Comparison of ENCODE assay signal across 8 mouse cellular contexts in the genomic region with DNA sequence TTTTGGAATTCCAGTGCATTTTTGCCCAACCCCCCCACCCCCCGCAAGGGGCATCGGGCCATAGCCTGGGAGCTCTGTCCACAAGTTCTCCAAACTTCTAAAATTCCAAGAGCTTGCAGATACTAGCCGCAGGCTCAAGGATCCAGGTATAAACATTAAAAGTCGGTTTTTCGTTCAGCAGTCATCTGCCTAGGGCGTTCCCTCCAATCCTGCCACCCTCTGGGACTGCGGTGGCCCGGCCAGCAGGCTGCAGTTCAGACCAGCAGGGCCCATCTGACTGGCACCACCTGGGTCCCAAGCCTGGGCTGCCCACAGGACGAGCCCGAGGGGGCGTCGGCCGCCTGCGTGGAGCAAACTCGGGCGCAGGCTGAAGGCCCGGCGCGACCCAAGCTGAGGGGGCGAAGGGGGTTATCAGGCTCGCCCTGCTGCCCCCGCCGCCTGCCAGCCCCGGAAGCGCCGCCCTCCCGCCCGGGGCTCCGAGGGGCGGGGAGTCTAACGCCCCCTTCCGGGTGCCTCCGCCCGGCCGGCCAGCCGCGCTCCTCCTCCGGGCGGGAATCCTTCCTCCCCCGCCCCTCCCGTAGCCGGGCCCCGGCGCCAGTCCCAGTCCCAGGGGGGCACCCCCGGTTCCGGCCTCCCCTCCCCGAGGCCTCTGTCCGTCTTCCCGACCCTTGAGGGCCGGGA. TPM values are rescaled to one million over a fixed set of nuclear protein-coding genes. Genes with fewer than 3 reads are reported as not detected.
A peak's percentile ranks its signal among the peaks of the same experiment; 100 is the strongest.
DNase-seq lines count a peak whose midpoint lies in the region; ATAC-seq and TF ChIP-seq lines count a peak whose summit lies in the region.

No protein-coding gene starts in this region.

- no peaks in the 10 kb centered on the region for H3K27me3 ChIP-seq in CH12.LX (replicated peaks)
- H3K27me3 ChIP-seq in embryonic facial prominence, embryonic 14.5 days (replicated peaks; ENCODE audit: control insufficient read depth, insufficient read depth, low read length): no peaks in the 10 kb centered on the region
- H3K27me3 ChIP-seq in kidney, embryonic 15.5 days: no peaks in the 10 kb centered on the region
- H3K27me3 ChIP-seq in liver, postnatal 0 days (ENCODE audit: insufficient read depth, low read length): no peaks in the 10 kb centered on the region
- no peaks in the 10 kb centered on the region for H3K27me3 ChIP-seq in neural tube, embryonic 15.5 days (replicated peaks)

- no peak for TF ChIP-seq RAD21 in CH12.LX (IDR thresholded peaks at IDR 0.05; ENCODE audit: low read depth, low read length)

- peaks cover 0 to 24% of the 10 kb centered on the region in 2 experiments for H3K36me3 ChIP-seq in CH12.LX (replicated peaks in 1 of 2; ENCODE audit: control insufficient read depth in 1 of 2, insufficient read depth in 1 of 2, low read length in 1 of 2)
- H3K36me3 ChIP-seq in embryonic facial prominence, embryonic 14.5 days (ENCODE audit: control insufficient read depth, insufficient read depth, low read length): no peaks in the 10 kb centered on the region
- H3K36me3 ChIP-seq in kidney, embryonic 15.5 days: no peaks in the 10 kb centered on the region
- H3K36me3 ChIP-seq in liver, postnatal 0 days (replicated peaks; ENCODE audit: insufficient read depth, low read length): no peaks in the 10 kb centered on the region
- no peaks in the 10 kb centered on the region for H3K36me3 ChIP-seq in neural tube, embryonic 15.5 days

- peak; percentile 46; the same call in 1 of the 2 replicates for TF ChIP-seq POLR2A in CH12.LX (IDR thresholded peaks at IDR 0.05; ENCODE audit: low read depth, low read length)

- peak overlapping the region; percentile 86 for H3K4me2 ChIP-seq in CH12.LX (ENCODE audit: insufficient read depth, low read depth, poor library complexity, severe bottlenecking)
- peak overlapping the region; percentile 80 for H3K4me2 ChIP-seq in embryonic facial prominence, embryonic 14.5 days (ENCODE audit: low read depth, low read length)
- H3K4me2 ChIP-seq in kidney, embryonic 15.5 days: peak overlapping the region; percentile 74
- H3K4me2 ChIP-seq in liver, postnatal 0 days (ENCODE audit: low read depth, low read length): peak overlapping the region; percentile 79
- H3K4me2 ChIP-seq in neural tube, embryonic 15.5 days: peak overlapping the region; percentile 60

- in situ Hi-C loops in CH12.LX (cut with MboI; ENCODE audit: low pct_ligation_motif_present, low pct_unique_long_range_greater_than_20kb, low sequenced_read_pairs): no loop called here

- peak; percentile 72 for ATAC-seq in embryonic facial prominence, embryonic 14.5 days (ENCODE audit: low read depth)
- peak; percentile 75 for ATAC-seq in kidney, embryonic 15.5 days (replicated peaks; ENCODE audit: low FRiP score)
- peak; percentile 71 for ATAC-seq in liver, postnatal 0 days
- peak; percentile 82 for ATAC-seq in neural tube, embryonic 15.5 days (ENCODE audit: low FRiP score)

- H3K4me1 ChIP-seq in CH12.LX (ENCODE audit: control insufficient read depth in 1 of 2, insufficient read depth in 2 of 2): peaks cover 23 to 61% of the 10 kb centered on the region in 2 experiments
- H3K4me1 ChIP-seq in embryonic facial prominence, embryonic 14.5 days (ENCODE audit: control insufficient read depth, insufficient read depth, low read length): peaks cover 43% of the 10 kb centered on the region
- peaks cover 39% of the 10 kb centered on the region for H3K4me1 ChIP-seq in kidney, embryonic 15.5 days
- H3K4me1 ChIP-seq in liver, postnatal 0 days (ENCODE audit: insufficient read depth): peaks cover 30% of the 10 kb centered on the region
- peaks cover 55% of the 10 kb centered on the region for H3K4me1 ChIP-seq in neural tube, embryonic 15.5 days

- H3K9me3 ChIP-seq in CH12.LX (replicated peaks; ENCODE audit: low read length): no peaks in the 10 kb centered on the region
- H3K9me3 ChIP-seq in embryonic facial prominence, embryonic 14.5 days (ENCODE audit: control insufficient read depth, low read length): no peaks in the 10 kb centered on the region
- no peaks in the 10 kb centered on the region for H3K9me3 ChIP-seq in kidney, embryonic 15.5 days (replicated peaks)
- no peaks in the 10 kb centered on the region for H3K9me3 ChIP-seq in liver, postnatal 0 days (ENCODE audit: low read length)
- H3K9me3 ChIP-seq in neural tube, embryonic 15.5 days (replicated peaks): no peaks in the 10 kb centered on the region

- H3K4me3 ChIP-seq in CH12.LX (replicated peaks in 1 of 3; ENCODE audit: low read depth in 2 of 3, low read length in 2 of 3, poor library complexity in 1 of 3): peak overlapping the region; percentile 78 to 93 (median 88)
- H3K4me3 ChIP-seq in embryonic facial prominence, embryonic 14.5 days (ENCODE audit: low read depth, low read length): peak overlapping the region; percentile 96
- H3K4me3 ChIP-seq in kidney, embryonic 15.5 days (replicated peaks): peak overlapping the region; percentile 94
- H3K4me3 ChIP-seq in liver, postnatal 0 days (ENCODE audit: low read depth, low read length): peak overlapping the region; percentile 74
- peak overlapping the region; percentile 87 for H3K4me3 ChIP-seq in neural tube, embryonic 15.5 days (replicated peaks)

- DNase-seq in CH12.LX (ENCODE audit: extremely low read depth): peak; percentile 78
- peak; percentile 90 for DNase-seq in adrenal gland, postnatal 25 days
- peak; percentile 93 for DNase-seq in embryonic facial prominence, embryonic 14.5 days (ENCODE audit: low spot score)
- peak; percentile 89 for DNase-seq in heart, adult 9 months (ENCODE audit: low spot score in 2 of 2)
- peak; percentile 91 for DNase-seq in liver, postnatal 0 days
- DNase-seq in thymus, postnatal 25 days: peak; percentile 92

- WGBS in embryonic facial prominence, embryonic 14.5 days: 1% methylated on average over 12 of the region's 50 CpGs
- under 1% methylated on average over 44 of the region's 50 CpGs for WGBS in kidney, embryonic 15.5 days
- whole genome bisulfite sequencing in liver, postnatal 0 days (ENCODE audit: insufficient replicate concordance): 0% methylated on average over 25 of the region's 50 CpGs
- 0% methylated on average over 49 of the region's 50 CpGs for WGBS in neural tube, embryonic 15.5 days

- TF ChIP-seq CTCF in CH12.LX (conservative IDR thresholded peaks at IDR 0.05 in 1 of 2, IDR thresholded peaks at IDR 0.05 in 1 of 2; ENCODE audit: low read depth in 2 of 2, low read length in 2 of 2): no peak; a peak in 1 of 4 replicates
- TF ChIP-seq CTCF in liver, postnatal 0 days (IDR thresholded peaks at IDR 0.05; ENCODE audit: low read depth): peak; percentile 41; the same call in 1 of the 2 replicates

- peak overlapping the region; percentile 88 for H3K9ac ChIP-seq in CH12.LX (ENCODE audit: insufficient read depth, low read depth)
- peak overlapping the region; percentile 95 for H3K9ac ChIP-seq in embryonic facial prominence, embryonic 14.5 days (ENCODE audit: low read depth, low read length)
- peak overlapping the region; percentile 95 for H3K9ac ChIP-seq in kidney, embryonic 15.5 days
- peak overlapping the region; percentile 96 for H3K9ac ChIP-seq in liver, postnatal 0 days (replicated peaks)
- peak overlapping the region; percentile 94 for H3K9ac ChIP-seq in neural tube, embryonic 15.5 days (replicated peaks)

- dilution Hi-C loops in CH12.LX (cut with MboI; ENCODE audit: extremely low pct_ligation_motif_present, extremely low pct_unique_long_range_greater_than_20kb, low sequenced_read_pairs): no loop called here

- no peak; the same call in 1 of the 2 replicates for TF ChIP-seq EP300 in CH12.LX (IDR thresholded peaks at IDR 0.05; ENCODE audit: low read length)
- TF ChIP-seq EP300 in liver, postnatal 0 days (IDR thresholded peaks at IDR 0.05; ENCODE audit: low read depth): no peak; the same call in 1 of the 2 replicates

- H3K79me2 ChIP-seq in CH12.LX (replicated peaks; ENCODE audit: control insufficient read depth, extremely low read depth, insufficient read depth, poor library complexity, severe bottlenecking): peaks cover 36% of the 10 kb centered on the region

- H3K27ac ChIP-seq in CH12.LX (ENCODE audit: insufficient read depth, low read depth): peak overlapping the region; percentile 37; the same call in 1 of the 2 replicates
- H3K27ac ChIP-seq in embryonic facial prominence, embryonic 14.5 days (replicated peaks; ENCODE audit: low read depth, low read length): peak overlapping the region; percentile 96
- peak overlapping the region; percentile 97 for H3K27ac ChIP-seq in kidney, embryonic 15.5 days
- peak overlapping the region; percentile 98 for H3K27ac ChIP-seq in liver, postnatal 0 days (ENCODE audit: low read depth)
- peak overlapping the region; percentile 99 for H3K27ac ChIP-seq in neural tube, embryonic 15.5 days (replicated peaks)

RNA-seq across cellular contexts. Expression of gene Sp2, which starts 5.7 kb away (rescaled TPM):
- 2.1 and 2.8 TPM in 2 replicates for total RNA-seq in CH12.LX (2012; rRNA removed)
- total RNA-seq in CH12.LX (2014; rRNA removed): 1.1 TPM in 2 replicates
- polyA plus RNA-seq in CH12.LX (2012; ENCODE audit: insufficient read length, low read depth): 15.9 and 21.0 TPM in 2 replicates
- 18.2 and 18.8 TPM in 2 replicates for total RNA-seq in adrenal gland, postnatal 25 days (2021)
- polyA plus RNA-seq in embryonic facial prominence, embryonic 14.5 days (2014; fragmentation: Nextera tagmentation; extraction: Ambion mirVana): 15.2 and 16.2 TPM in 2 replicates
- polyA plus RNA-seq in kidney, embryonic 15.5 days (2015; fragmentation: Nextera tagmentation; extraction: Ambion mirVana): 19.9 and 22.7 TPM in 2 replicates
- polyA plus RNA-seq in liver, postnatal 0 days (2015; fragmentation: Nextera tagmentation; extraction: Ambion mirVana): 6.8 and 7.1 TPM in 2 replicates
- polyA plus RNA-seq in neural tube, embryonic 15.5 days (2015; fragmentation: Nextera tagmentation; extraction: Ambion mirVana): 13.0 and 15.8 TPM in 2 replicates

RNA-seq across cellular contexts. Expression of gene Pnpo, which starts 33.3 kb away (rescaled TPM):
- 38.5 and 42.9 TPM in 2 replicates for total RNA-seq in CH12.LX (2012; rRNA removed)
- total RNA-seq in CH12.LX (2014; rRNA removed): 54.3 and 56.2 TPM in 2 replicates
- polyA plus RNA-seq in CH12.LX (2012; ENCODE audit: insufficient read length, low read depth): 32.5 and 36.3 TPM in 2 replicates
- 32.0 and 36.3 TPM in 2 replicates for total RNA-seq in adrenal gland, postnatal 25 days (2021)
- polyA plus RNA-seq in embryonic facial prominence, embryonic 14.5 days (2014; fragmentation: Nextera tagmentation; extraction: Ambion mirVana): 26.8 and 27.4 TPM in 2 replicates
- polyA plus RNA-seq in kidney, embryonic 15.5 days (2015; fragmentation: Nextera tagmentation; extraction: Ambion mirVana): 34.3 and 42.6 TPM in 2 replicates
- 271 and 273 TPM in 2 replicates for polyA plus RNA-seq in liver, postnatal 0 days (2015; fragmentation: Nextera tagmentation; extraction: Ambion mirVana)
- 30.8 and 35.8 TPM in 2 replicates for polyA plus RNA-seq in neural tube, embryonic 15.5 days (2015; fragmentation: Nextera tagmentation; extraction: Ambion mirVana)

RNA-seq across cellular contexts. Expression of gene Sp6, which starts 36.1 kb away (rescaled TPM):
- 44.3 and 65.5 TPM in 2 replicates for total RNA-seq in CH12.LX (2012; rRNA removed)
- total RNA-seq in CH12.LX (2014; rRNA removed): 15.8 and 18.4 TPM in 2 replicates
- 10.0 and 10.1 TPM in 2 replicates for polyA plus RNA-seq in CH12.LX (2012; ENCODE audit: insufficient read length, low read depth)
- total RNA-seq in adrenal gland, postnatal 25 days (2021): 0.33 and 0.39 TPM in 2 replicates
- polyA plus RNA-seq in embryonic facial prominence, embryonic 14.5 days (2014; fragmentation: Nextera tagmentation; extraction: Ambion mirVana): 2.1 and 2.9 TPM in 2 replicates
- polyA plus RNA-seq in kidney, embryonic 15.5 days (2015; fragmentation: Nextera tagmentation; extraction: Ambion mirVana): 1.4 and 1.5 TPM in 2 replicates
- polyA plus RNA-seq in liver, postnatal 0 days (2015; fragmentation: Nextera tagmentation; extraction: Ambion mirVana): 0.06 and 0.07 TPM in 2 replicates
- polyA plus RNA-seq in neural tube, embryonic 15.5 days (2015; fragmentation: Nextera tagmentation; extraction: Ambion mirVana): 0.23 and 0.52 TPM in 2 replicates

RNA-seq across cellular contexts. Expression of gene Prr15l, which starts 49.1 kb away (rescaled TPM):
- total RNA-seq in CH12.LX (2012; rRNA removed): 0.08 TPM in 2 replicates
- not detected in 2 replicates for total RNA-seq in CH12.LX (2014; rRNA removed)
- polyA plus RNA-seq in CH12.LX (2012; ENCODE audit: insufficient read length, low read depth): 0.19 and 0.31 TPM in 2 replicates
- 0.27 and 0.76 TPM in 2 replicates for total RNA-seq in adrenal gland, postnatal 25 days (2021)
- polyA plus RNA-seq in embryonic facial prominence, embryonic 14.5 days (2014; fragmentation: Nextera tagmentation; extraction: Ambion mirVana): 3.1 and 4.7 TPM in 2 replicates
- 37.6 and 38.7 TPM in 2 replicates for polyA plus RNA-seq in kidney, embryonic 15.5 days (2015; fragmentation: Nextera tagmentation; extraction: Ambion mirVana)
- 10.1 and 13.9 TPM in 2 replicates for polyA plus RNA-seq in liver, postnatal 0 days (2015; fragmentation: Nextera tagmentation; extraction: Ambion mirVana)
- 0.47 and 5.2 TPM in 2 replicates for polyA plus RNA-seq in neural tube, embryonic 15.5 days (2015; fragmentation: Nextera tagmentation; extraction: Ambion mirVana)

RNA-seq across cellular contexts. Expression of gene Scrn2, which starts 52.7 kb away (rescaled TPM):
- total RNA-seq in CH12.LX (2012; rRNA removed) (55.8 and 63.9 TPM in 2 replicates), CH12.LX (2014; rRNA removed) (34.5 and 37.5 TPM in 2 replicates)
- 35.2 and 41.1 TPM in 2 replicates for polyA plus RNA-seq in CH12.LX (2012; ENCODE audit: insufficient read length, low read depth)
- 12.8 and 22.7 TPM in 2 replicates for total RNA-seq in adrenal gland, postnatal 25 days (2021)
- polyA plus RNA-seq in embryonic facial prominence, embryonic 14.5 days (2014; fragmentation: Nextera tagmentation; extraction: Ambion mirVana): 14.7 and 16.1 TPM in 2 replicates
- polyA plus RNA-seq in kidney, embryonic 15.5 days (2015; fragmentation: Nextera tagmentation; extraction: Ambion mirVana): 38.2 and 38.8 TPM in 2 replicates
- 20.6 and 21.2 TPM in 2 replicates for polyA plus RNA-seq in liver, postnatal 0 days (2015; fragmentation: Nextera tagmentation; extraction: Ambion mirVana)
- 12.6 and 18.5 TPM in 2 replicates for polyA plus RNA-seq in neural tube, embryonic 15.5 days (2015; fragmentation: Nextera tagmentation; extraction: Ambion mirVana)

Comparison
In these comparisons a context has a peak if more than half of its experiments do, and no peak if none do; other contexts are left out.
1. Peak in every context shown above with its lines: DNase-seq, ATAC-seq, H3K4me3 ChIP-seq and H3K27ac ChIP-seq.
2. H3K27ac ChIP-seq: peak in every context shown above with its lines; median percentile 99 in neural tube, embryonic 15.5 days; 98 in liver, postnatal 0 days; 97 in kidney, embryonic 15.5 days; 96 in embryonic facial prominence, embryonic 14.5 days; 37 in CH12.LX.